Mouse (Mus musculus): ENCODE measurements around the gene Zfp963. TPM values are rescaled to one million over a fixed set of nuclear protein-coding genes. Genes with fewer than 3 reads are reported as not detected.

The Zfp963 gene
- polyA plus RNA-seq, 1 experiment, result 0.47 TPM

GRCm38 (mm10) chr8:69701810-69702209 lies 48.0 kb downstream of the Zfp963 start:
- no peaks in the 10 kb centered on the region for H3K27me3 ChIP-seq (ENCODE audit: control insufficient read depth, insufficient read depth, low read length)
- TF ChIP-seq POLR2A (IDR thresholded peaks at IDR 0.05; ENCODE audit: control insufficient read depth, low read depth, low read length) (no peak), CTCF (IDR thresholded peaks at IDR 0.05; ENCODE audit: control insufficient read depth, insufficient read depth, insufficient replicate concordance, low read depth, low read length) (no peak)
- no peak overlapping the region for H3K4me3 ChIP-seq (ENCODE audit: control insufficient read depth, low read depth, low read length)
- no peak overlapping the region for H3K27ac ChIP-seq (ENCODE audit: control insufficient read depth, insufficient read depth, low read depth, low read length)
- no peaks in the 10 kb centered on the region; the same call in 1 of the 2 replicates for H3K36me3 ChIP-seq (ENCODE audit: control insufficient read depth, insufficient read depth, low read length)
- H3K4me1 ChIP-seq (ENCODE audit: control insufficient read depth, insufficient read depth, low read length), result no peaks in the 10 kb centered on the region

Other genes with a start within 250 kb of the Zfp963 start
- gene Gm7697, start 227.0 kb downstream of the Zfp963 start, polyA plus RNA-seq (2012; rRNA removed), result 4.6 and 5.8 TPM in 2 replicates
- 4.3 and 4.8 TPM in 2 replicates for gene Zfp868, start 124.4 kb downstream of the Zfp963 start, polyA plus RNA-seq (2012; rRNA removed)
- 0.51 and 0.75 TPM in 2 replicates for gene Zfp964, start 95.5 kb downstream of the Zfp963 start, polyA plus RNA-seq (2012; rRNA removed)
- gene Zfp869, start 39.2 kb downstream of the Zfp963 start, polyA plus RNA-seq (2012; rRNA removed), result 1.4 TPM in 2 replicates
- not detected in 2 replicates for gene Gm20422, start 24.9 kb upstream of the Zfp963 start, polyA plus RNA-seq (2012; rRNA removed)
- 22.6 and 23.6 TPM in 2 replicates for gene Atp13a1, start 41.2 kb upstream of the Zfp963 start, polyA plus RNA-seq (2012; rRNA removed)
- gene Zfp866, start 41.2 kb upstream of the Zfp963 start, polyA plus RNA-seq (2012; rRNA removed), result 6.4 and 8.1 TPM in 2 replicates
- gene Gmip, start 58.7 kb upstream of the Zfp963 start, polyA plus RNA-seq (2012; rRNA removed), result 4.4 and 4.5 TPM in 2 replicates
- 7.9 and 10.1 TPM in 2 replicates for gene Lpar2, start 72.5 kb upstream of the Zfp963 start, polyA plus RNA-seq (2012; rRNA removed)
- 187 and 222 TPM in 2 replicates for gene Pbx4, start 82.5 kb upstream of the Zfp963 start, polyA plus RNA-seq (2012; rRNA removed)
- 0.36 and 0.51 TPM in 2 replicates for gene Cilp2, start 137.7 kb upstream of the Zfp963 start, polyA plus RNA-seq (2012; rRNA removed)
- gene Tssk6, start 152.2 kb upstream of the Zfp963 start, polyA plus RNA-seq (2012; rRNA removed), result 844 and 936 TPM in 2 replicates
- 122 and 131 TPM in 2 replicates for gene Ndufa13, start 152.6 kb upstream of the Zfp963 start, polyA plus RNA-seq (2012; rRNA removed)
- gene Yjefn3, start 152.7 kb upstream of the Zfp963 start, polyA plus RNA-seq (2012; rRNA removed), result 0.95 TPM in 2 replicates
- gene Gatad2a, start 246.4 kb upstream of the Zfp963 start, polyA plus RNA-seq (2012; rRNA removed), result 80.8 and 84.9 TPM in 2 replicates

All from testis, adult 2 months (tissue).